Mouse (Mus musculus) kidney, embryonic 14.5 days (tissue): ENCODE results near the gene Plekha1. TPM values are rescaled to one million over a fixed set of nuclear protein-coding genes. Genes with fewer than 3 reads are reported as not detected.

ENCODE experiments used
- ATAC-seq: fragments of 200-750 bp; cut with Nextera tagmentation; 2 replicates; pipeline ENCODE4 v1.8.0; 2017; ENCODE audit warnings: moderate number of reproducible peaks, mild to moderate bottlenecking, moderate TSS enrichment, moderate library complexity; ENCODE audit not compliant: low FRiP score, low TSS enrichment
- H3K27ac ChIP-seq: fragments of 300-500 bp; sonication (generic); 2 replicates; pipeline ENCODE4 v1.5.1; 2014; ENCODE audit warnings: low read depth, mild to moderate bottlenecking, low read length, moderate library complexity, mixed read lengths
- H3K27me3 ChIP-seq: fragments of 300-500 bp; sonication (generic); 2 replicates; pipeline ENCODE4 v1.6.1; 2014; ENCODE audit warnings: mild to moderate bottlenecking, low read length; ENCODE audit not compliant: control insufficient read depth, insufficient read depth
- H3K36me3 ChIP-seq: fragments of 300-500 bp; sonication (generic); 2 replicates; pipeline ENCODE4 v1.6.1; 2014; ENCODE audit warnings: low read length, mixed read lengths; ENCODE audit not compliant: control insufficient read depth, insufficient read depth
- H3K4me1 ChIP-seq: fragments of 300-500 bp; sonication (generic); 2 replicates; pipeline ENCODE4 v1.6.1; 2014; ENCODE audit warnings: low read length, mixed read lengths; ENCODE audit not compliant: control insufficient read depth, insufficient read depth
- H3K4me2 ChIP-seq: fragments of 300-500 bp; sonication (generic); replicated peaks from 2 replicates; pipeline ENCODE4 v1.6.1; 2014; ENCODE audit warnings: low read depth, mild to moderate bottlenecking, low read length
- H3K4me3 ChIP-seq: fragments of 300-500 bp; sonication (generic); 2 replicates; pipeline ENCODE4 v1.5.1; 2014; ENCODE audit warnings: mild to moderate bottlenecking, low read length
- H3K9ac ChIP-seq: fragments of 300-500 bp; sonication (generic); 2 replicates; pipeline ENCODE4 v1.6.1; 2014; ENCODE audit warnings: low read depth, mild to moderate bottlenecking, low read length, moderate library complexity
- H3K9me3 ChIP-seq: fragments of 300-500 bp; sonication (generic); 2 replicates; pipeline ENCODE4 v1.6.1; 2016; ENCODE audit warnings: low read length; ENCODE audit not compliant: control insufficient read depth
- WGBS: fragments of 180-500 bp; shearing (Covaris S2); extraction: QIAGEN DNeasy Blood & Tissue Kit; methylation state at CpG from one replicate; pipeline ENCODE4 v1.1.7; 2014; 5-methylcytosine and 5-hydroxymethylcytosine counted together
- polyA plus RNA-seq: library from polyadenylated mRNA; unstranded; fragments of >200 nt; fragmentation: Nextera tagmentation; extraction: Ambion mirVana; gene quantifications from 2 replicates; pipeline ENCODE4 v1.2.1, GENCODE M21; 2014

Gene Plekha1
- polyA plus RNA-seq, 1 experiment from 2014 or later: 72.9 TPM

- Histone ChIP-seq H3K9ac (no peak overlapping the region), H3K27me3 (no peaks in the 10 kb centered on the region), H3K4me1 (no peaks in the 10 kb centered on the region), H3K4me2 (no peak overlapping the region), H3K9me3 (no peaks in the 10 kb centered on the region), H3K27ac (no peak overlapping the region), H3K4me3 (no peak overlapping the region), H3K36me3 (peaks cover 43% of the 10 kb centered on the region)
- no peak for ATAC-seq
- 91% methylated on average over 2 of the region's 2 CpGs for WGBS
These were observed 18.6 kb downstream of the Plekha1 start for GRCm38 (mm10) chr7:130884161-130884560.

GRCm38 (mm10) chr7:130886246-130886645 lies 20.7 kb downstream of the Plekha1 start:
- H3K4me3 ChIP-seq: no peak overlapping the region
- ATAC-seq: no peak
- no peak overlapping the region for H3K9ac ChIP-seq
- no peak overlapping the region for H3K4me2 ChIP-seq
- H3K9me3 ChIP-seq: no peaks in the 10 kb centered on the region
- 73% methylated on average over 3 of the region's 3 CpGs for WGBS
- H3K36me3 ChIP-seq: peaks cover 34% of the 10 kb centered on the region
- no peak overlapping the region for H3K27ac ChIP-seq
- no peaks in the 10 kb centered on the region for H3K4me1 ChIP-seq
- H3K27me3 ChIP-seq: no peaks in the 10 kb centered on the region

- Histone ChIP-seq H3K9me3 (no peaks in the 10 kb centered on the region), H3K27ac (no peak overlapping the region), H3K4me3 (no peak overlapping the region), H3K9ac (no peak overlapping the region), H3K4me2 (no peak overlapping the region), H3K4me1 (no peaks in the 10 kb centered on the region), H3K27me3 (no peaks in the 10 kb centered on the region), H3K36me3 (peaks cover 38% of the 10 kb centered on the region)
- 79% methylated on average over 3 of the region's 3 CpGs for WGBS
- ATAC-seq: no peak
These were observed 22.4 kb downstream of the Plekha1 start for GRCm38 (mm10) chr7:130887946-130888345.

GRCm38 (mm10) chr7:130890871-130891270 lies 25.3 kb downstream of the Plekha1 start:
- no peak for ATAC-seq

GRCm38 (mm10) chr7:130892973-130893372 lies 27.4 kb downstream of the Plekha1 start:
- ATAC-seq: no peak
- Histone ChIP-seq H3K27ac (no peak overlapping the region), H3K9me3 (no peaks in the 10 kb centered on the region), H3K36me3 (peaks cover 22% of the 10 kb centered on the region), H3K9ac (no peak overlapping the region), H3K4me2 (no peak overlapping the region), H3K27me3 (no peaks in the 10 kb centered on the region), H3K4me3 (no peak overlapping the region), H3K4me1 (no peaks in the 10 kb centered on the region)
- 81% methylated on average over 6 of the region's 6 CpGs for WGBS

More at GRCm38 (mm10) chr7:130890871-130891270, 25.3 kb downstream of the Plekha1 start:
- Histone ChIP-seq H3K4me1 (no peaks in the 10 kb centered on the region), H3K9ac (no peak overlapping the region), H3K9me3 (no peaks in the 10 kb centered on the region), H3K4me2 (no peak overlapping the region), H3K27ac (no peak overlapping the region), H3K36me3 (peaks cover 25% of the 10 kb centered on the region), H3K4me3 (no peak overlapping the region), H3K27me3 (no peaks in the 10 kb centered on the region)
- 42% methylated on average over 2 of the region's 2 CpGs for WGBS

- no peak overlapping the region for H3K4me2 ChIP-seq
- H3K36me3 ChIP-seq: peaks cover 20% of the 10 kb centered on the region
- H3K4me3 ChIP-seq: no peak overlapping the region
- H3K9ac ChIP-seq: no peak overlapping the region
- no peaks in the 10 kb centered on the region for H3K9me3 ChIP-seq
- H3K27ac ChIP-seq: no peak overlapping the region
- 52% methylated on average over 9 of the region's 9 CpGs for WGBS
- no peaks in the 10 kb centered on the region for H3K27me3 ChIP-seq
- H3K4me1 ChIP-seq: no peaks in the 10 kb centered on the region
- no peak for ATAC-seq
These were observed 29.5 kb downstream of the Plekha1 start for GRCm38 (mm10) chr7:130894931-130895617.

GRCm38 (mm10) chr7:130895618-130895945 lies 30.0 kb downstream of the Plekha1 start:
- Histone ChIP-seq H3K36me3 (peaks cover 24% of the 10 kb centered on the region), H3K4me2 (no peak overlapping the region), H3K9me3 (no peaks in the 10 kb centered on the region), H3K9ac (no peak overlapping the region), H3K27me3 (no peaks in the 10 kb centered on the region), H3K4me3 (no peak overlapping the region), H3K27ac (no peak overlapping the region), H3K4me1 (no peaks in the 10 kb centered on the region)
- ATAC-seq: no peak
- 61% methylated on average over 2 of the region's 2 CpGs for WGBS

GRCm38 (mm10) chr7:130896064-130896463 lies 30.5 kb downstream of the Plekha1 start:
- no peak for ATAC-seq
- Histone ChIP-seq H3K4me1 (no peaks in the 10 kb centered on the region), H3K4me2 (no peak overlapping the region), H3K27ac (no peak overlapping the region), H3K27me3 (no peaks in the 10 kb centered on the region), H3K9ac (no peak overlapping the region), H3K36me3 (peaks cover 28% of the 10 kb centered on the region), H3K4me3 (no peak overlapping the region), H3K9me3 (no peaks in the 10 kb centered on the region)
- WGBS: 81% methylated on average over 3 of the region's 3 CpGs

- no peak overlapping the region for H3K27ac ChIP-seq
- no peaks in the 10 kb centered on the region for H3K4me1 ChIP-seq
- H3K27me3 ChIP-seq: no peaks in the 10 kb centered on the region
- no peak for ATAC-seq
- H3K9ac ChIP-seq: no peak overlapping the region
- WGBS: 91% methylated on average over 10 of the region's 10 CpGs
- H3K4me3 ChIP-seq: no peak overlapping the region
- H3K4me2 ChIP-seq: no peak overlapping the region
- no peaks in the 10 kb centered on the region for H3K9me3 ChIP-seq
- H3K36me3 ChIP-seq: peaks cover 34% of the 10 kb centered on the region
These were observed 31.6 kb downstream of the Plekha1 start for GRCm38 (mm10) chr7:130897201-130897600.
